Mouse (Mus musculus) cortical plate, adult 2 months (tissue): ENCODE measurements around the gene Safb2. TPM values are rescaled to one million over a fixed set of nuclear protein-coding genes. Genes with fewer than 3 reads are reported as not detected.

Experiments
- H3K27ac ChIP-seq: fragments of 200-500 bp; 2 replicates; pipeline ENCODE4 v1.5.1; 2012; ENCODE audit warnings: low read length, control low read depth, inconsistent platforms; ENCODE audit not compliant: insufficient read depth
- H3K4me1 ChIP-seq: fragments of 200-500 bp; 2 replicates; pipeline ENCODE4 v1.6.1; 2011; ENCODE audit warnings: low read length; ENCODE audit not compliant: control insufficient read depth, insufficient read depth
- H3K4me3 ChIP-seq: fragments of 200-500 bp; 2 replicates; pipeline ENCODE4 v1.5.1; 2011; ENCODE audit warnings: mild to moderate bottlenecking, low read length, control low read depth; ENCODE audit not compliant: insufficient read depth
- CTCF ChIP-seq: fragments of 200-500 bp; IDR thresholded peaks from 2 replicates; pipeline ENCODE4 v1.5.1; 2011; ENCODE audit warnings: mild to moderate bottlenecking, control low read depth, low read length; ENCODE audit not compliant: insufficient read depth; ENCODE audit errors: extremely low read depth
- POLR2A ChIP-seq: fragments of 200-500 bp; IDR thresholded peaks from 2 replicates; pipeline ENCODE4 v1.6.1; 2011; ENCODE audit warnings: mild to moderate bottlenecking, low read length, control low read depth; ENCODE audit not compliant: insufficient read depth; ENCODE audit errors: extremely low read depth
- polyA plus RNA-seq: library from polyadenylated mRNA; depleted of rRNA; stranded (reverse); fragments of >200 nt; gene quantifications from 2 replicates; pipeline ENCODE4 v1.2.3, GENCODE M21; 2012

Gene Safb2
- polyA plus RNA-seq, 1 experiment = 93.0 TPM

DNA sequence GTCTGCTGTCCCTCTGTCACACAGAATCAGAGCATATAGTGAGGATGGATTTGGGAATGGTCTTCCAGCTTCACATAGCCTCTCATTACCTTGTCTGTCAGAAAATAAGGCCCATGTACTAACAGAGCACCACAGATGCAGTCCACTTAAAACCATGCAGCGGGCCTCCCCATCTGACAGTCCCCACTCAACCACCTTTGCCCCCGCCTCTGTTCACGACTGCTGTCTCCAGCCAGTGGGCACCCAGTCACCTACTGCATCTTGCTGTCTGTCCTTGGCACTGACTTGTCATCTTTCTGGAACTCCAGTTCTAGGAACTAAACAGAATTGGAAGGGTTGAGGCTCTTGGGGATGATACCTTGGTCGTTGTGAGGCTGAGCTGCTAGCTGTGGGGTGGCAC, 4.5 kb upstream of the Safb2 start:
- H3K4me1 ChIP-seq = peaks cover 18% of the 10 kb centered on the region
- TF ChIP-seq CTCF = no peak
- no peak for TF ChIP-seq POLR2A
- H3K27ac ChIP-seq = no peak overlapping the region
- H3K4me3 ChIP-seq = no peak overlapping the region

DNA sequence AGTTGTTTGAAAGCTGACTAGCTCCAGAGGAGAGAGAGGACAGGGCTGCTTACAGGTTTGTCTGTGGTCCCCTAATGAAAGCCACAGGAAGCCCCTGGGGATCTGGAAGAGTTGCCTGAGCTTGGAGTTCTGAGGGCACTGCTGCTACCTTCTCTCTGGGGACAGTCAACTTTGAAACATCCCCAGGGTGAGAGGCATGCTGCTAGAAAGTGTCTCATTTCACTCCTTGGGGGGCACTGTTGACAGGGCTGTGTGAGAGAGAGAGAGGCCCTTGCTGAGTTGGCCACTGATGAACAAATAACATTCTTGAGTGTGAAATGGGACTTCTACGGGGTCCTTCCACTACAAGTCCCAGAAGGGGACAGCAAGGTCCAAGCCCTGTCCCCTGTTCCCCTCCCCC, 3.4 kb upstream of the Safb2 start:
- no peak overlapping the region for H3K4me3 ChIP-seq
- peaks cover 17% of the 10 kb centered on the region for H3K4me1 ChIP-seq
- TF ChIP-seq POLR2A = no peak
- no peak for TF ChIP-seq CTCF
- no peak overlapping the region for H3K27ac ChIP-seq

DNA sequence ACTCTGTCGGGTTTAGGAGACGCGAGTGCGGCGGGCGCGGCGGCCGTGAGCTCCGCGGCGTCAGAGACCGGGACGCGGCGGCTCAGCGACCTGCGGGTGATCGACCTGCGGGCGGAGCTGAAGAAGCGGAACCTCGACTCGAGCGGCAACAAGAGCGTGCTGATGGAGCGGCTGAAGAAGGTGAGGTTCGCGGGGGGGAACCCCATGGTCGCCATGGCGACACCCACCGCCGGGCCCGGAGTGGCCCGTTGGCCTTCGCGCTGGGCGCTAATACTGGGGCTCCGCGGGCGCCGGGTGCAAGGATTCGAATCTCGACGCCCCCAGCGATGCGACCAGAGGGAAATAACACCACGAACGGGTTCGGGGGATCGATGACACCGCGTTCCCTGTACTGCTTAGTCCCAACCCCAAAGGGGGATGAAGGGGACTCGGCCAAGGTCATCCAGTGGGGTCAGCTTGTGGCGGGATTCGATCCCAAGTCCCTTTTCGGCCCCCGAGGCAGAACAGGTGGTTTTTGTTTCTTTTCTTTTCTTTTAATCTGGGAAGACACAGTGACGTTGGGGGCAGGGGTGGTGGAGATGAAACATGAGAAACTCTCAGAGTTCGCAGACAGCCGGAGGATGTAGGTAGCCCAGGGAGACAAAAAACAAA, 911 bp upstream of the Safb2 start:
- Histone ChIP-seq H3K4me1 (peaks cover 15% of the 10 kb centered on the region), H3K27ac (peak overlapping the region; percentile 79), H3K4me3 (peak overlapping the region; percentile 77)
- no peak for TF ChIP-seq CTCF
- no peak for TF ChIP-seq POLR2A

DNA sequence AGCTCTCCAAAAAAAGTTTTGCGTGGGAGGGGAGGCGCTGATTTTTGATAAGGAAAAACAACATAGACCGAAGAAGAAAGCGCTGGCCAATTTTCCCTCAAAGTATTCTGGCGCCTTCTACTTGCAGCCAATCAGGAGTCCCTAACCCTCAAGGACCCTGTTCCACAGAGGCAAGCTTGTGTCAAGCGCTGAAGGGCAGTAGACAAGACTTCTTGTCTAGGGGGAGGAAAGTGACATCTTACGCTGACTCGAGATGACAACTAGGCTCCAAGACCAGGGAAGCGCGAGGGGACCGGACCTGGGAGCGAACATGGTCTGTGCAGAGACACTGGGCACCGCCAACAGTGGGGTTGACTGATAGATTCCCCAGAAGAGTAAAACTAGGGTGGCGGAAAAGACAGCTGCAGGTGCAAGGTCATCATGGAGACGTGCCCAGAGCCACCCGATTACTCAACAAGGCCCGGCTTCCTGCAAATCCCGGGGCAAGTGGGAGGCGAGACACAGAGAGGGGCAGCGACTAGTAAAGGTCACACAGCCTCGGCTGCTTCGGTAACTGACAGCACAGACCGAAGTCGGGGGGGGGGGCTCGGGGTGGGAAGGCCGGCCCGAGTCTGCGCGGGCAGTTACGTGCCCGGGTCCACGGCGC, 651 bp downstream of the Safb2 start:
- Histone ChIP-seq H3K27ac (peak overlapping the region; percentile 79; the same call in 1 of the 2 replicates), H3K4me1 (peaks cover 15% of the 10 kb centered on the region), H3K4me3 (peak overlapping the region; percentile 83)
- TF ChIP-seq CTCF (no peak), POLR2A (no peak)

DNA sequence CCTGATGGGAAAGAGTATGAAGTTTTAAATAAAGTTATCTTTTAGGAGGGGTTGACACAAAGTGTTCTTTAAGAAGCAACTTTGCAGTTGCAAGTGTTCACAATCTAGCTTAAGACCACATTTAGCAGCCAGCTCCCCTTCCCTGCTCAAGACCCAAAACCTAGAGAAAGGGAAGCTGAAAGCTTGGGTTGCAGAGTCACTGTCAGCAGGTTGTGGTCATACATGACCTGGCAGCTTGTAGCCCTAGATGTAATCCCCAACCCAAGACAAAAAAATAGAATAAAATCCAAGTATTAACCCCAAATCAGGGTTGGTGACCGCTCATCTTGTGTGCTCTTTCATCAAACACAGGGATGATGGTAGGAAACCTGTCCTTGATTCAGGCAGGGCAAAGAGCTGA, 1.3 kb downstream of the Safb2 start:
- Histone ChIP-seq H3K27ac (no peak overlapping the region), H3K4me1 (peaks cover 14% of the 10 kb centered on the region), H3K4me3 (peak overlapping the region; percentile 83)
- TF ChIP-seq POLR2A (no peak), CTCF (no peak)

DNA sequence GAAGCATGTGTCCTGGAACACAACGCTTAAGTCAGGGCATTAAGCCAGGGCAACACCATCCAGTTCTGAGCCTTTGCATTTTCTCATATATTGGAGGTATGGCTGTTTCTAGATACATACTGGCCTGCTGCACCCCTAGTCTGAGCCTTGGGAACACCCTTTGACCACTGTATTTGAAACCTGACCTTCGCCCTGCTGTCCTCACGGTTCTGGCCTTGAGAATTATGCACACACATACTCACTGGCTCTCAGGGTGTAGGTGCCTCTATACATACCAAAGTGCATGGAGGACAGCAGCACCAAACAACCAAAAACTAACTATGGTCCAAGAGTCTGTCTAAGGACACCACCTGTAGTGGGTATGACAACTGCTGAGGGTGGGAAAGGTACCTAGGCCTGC, 11.4 kb downstream of the Safb2 start:
- Histone ChIP-seq H3K4me3 (no peak overlapping the region), H3K4me1 (no peaks in the 10 kb centered on the region), H3K27ac (no peak overlapping the region)
- TF ChIP-seq CTCF = no peak

DNA sequence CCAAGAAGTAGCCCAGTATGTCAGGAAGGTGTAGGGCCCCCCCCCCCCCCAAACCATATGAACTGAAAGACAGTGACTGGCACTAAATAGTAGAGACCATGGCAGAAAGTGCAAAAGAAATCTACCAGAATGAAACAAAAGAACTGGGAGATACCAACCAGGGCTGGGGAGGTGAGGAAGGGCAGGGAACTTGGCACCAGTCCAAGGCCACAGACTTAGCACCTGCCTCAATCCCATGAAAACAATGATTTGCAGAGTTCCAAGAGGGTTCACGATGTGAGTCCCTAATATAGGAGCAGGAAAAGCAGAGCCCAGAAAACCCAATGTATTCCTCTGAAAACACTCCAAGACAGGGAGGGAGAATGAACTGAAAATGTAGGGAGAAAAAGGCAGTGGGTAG, 12.2 kb downstream of the Safb2 start:
- Histone ChIP-seq H3K4me3 (no peak overlapping the region), H3K4me1 (no peaks in the 10 kb centered on the region), H3K27ac (no peak overlapping the region)
- TF ChIP-seq CTCF (no peak), POLR2A (no peak)

DNA sequence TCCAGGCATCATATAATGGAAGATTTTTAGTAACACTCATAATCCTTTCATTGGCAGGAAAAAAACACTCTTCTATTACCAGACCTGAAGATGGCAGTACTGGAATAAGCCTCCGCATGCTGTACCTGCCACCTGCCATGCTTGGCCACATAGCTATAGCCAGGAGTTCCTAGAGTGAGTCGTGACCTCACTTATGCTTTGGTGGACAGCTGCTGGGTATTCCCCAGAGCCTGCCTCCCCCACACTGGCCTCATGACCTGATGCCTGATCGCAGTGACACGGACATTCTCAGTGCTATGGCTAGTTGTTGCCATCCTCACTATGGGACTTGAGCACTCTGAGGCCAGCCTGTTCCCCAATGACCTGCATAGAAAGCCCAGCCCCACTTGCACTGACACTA, 14.1 kb downstream of the Safb2 start:
- H3K27ac ChIP-seq = no peak overlapping the region
- H3K4me3 ChIP-seq = no peak overlapping the region
- TF ChIP-seq POLR2A = no peak
- no peak for TF ChIP-seq CTCF
- no peaks in the 10 kb centered on the region for H3K4me1 ChIP-seq

DNA sequence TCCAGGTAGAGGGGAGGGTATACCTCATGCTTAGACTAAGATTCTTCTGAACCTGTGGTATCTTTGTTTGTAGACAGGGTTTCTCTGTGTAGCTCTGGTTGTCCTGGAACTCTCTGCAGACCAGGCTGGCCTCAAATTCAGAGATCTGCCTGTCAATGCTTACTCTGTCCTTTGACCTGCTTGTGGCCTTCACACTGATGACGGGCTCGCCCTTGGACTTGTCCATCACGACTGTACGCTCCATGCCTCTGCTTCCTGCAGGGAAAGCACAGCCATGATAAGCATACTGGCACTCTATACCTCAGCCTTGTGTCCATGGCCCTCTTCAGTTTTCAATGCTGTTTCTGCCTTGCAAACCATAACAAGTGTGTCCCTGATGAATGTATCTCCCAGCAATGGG, 17.0 kb downstream of the Safb2 start:
- no peak for TF ChIP-seq CTCF
- TF ChIP-seq POLR2A = no peak
- no peaks in the 10 kb centered on the region for H3K4me1 ChIP-seq
- H3K27ac ChIP-seq = no peak overlapping the region
- no peak overlapping the region for H3K4me3 ChIP-seq

DNA sequence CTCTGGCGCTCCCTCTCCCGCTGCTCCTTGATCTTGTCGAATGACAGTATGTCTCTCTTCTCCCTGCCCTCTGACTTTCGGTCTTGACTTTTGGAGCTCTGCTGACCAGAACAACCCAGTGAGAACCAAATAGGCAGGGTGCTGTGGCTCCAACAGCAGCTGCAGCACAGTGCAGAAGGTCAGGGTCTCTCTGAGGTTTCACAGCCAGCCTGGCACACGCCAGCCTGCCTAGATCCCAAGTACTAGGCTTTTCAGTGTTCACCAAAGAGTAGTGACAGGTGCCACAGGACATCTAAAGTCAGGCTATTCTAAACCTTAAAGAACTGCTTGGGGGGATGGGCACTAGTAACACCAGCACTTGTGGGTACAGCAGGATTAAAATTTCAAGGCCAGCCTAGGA, 17.5 kb downstream of the Safb2 start:
- TF ChIP-seq CTCF (no peak), POLR2A (no peak)
- Histone ChIP-seq H3K27ac (no peak overlapping the region), H3K4me3 (no peak overlapping the region), H3K4me1 (no peaks in the 10 kb centered on the region)
